Mouse (Mus musculus) gastrocnemius, postnatal 36 days (tissue): ENCODE measurements around the gene Phlpp1. TPM values are rescaled to one million over a fixed set of nuclear protein-coding genes. Genes with fewer than 3 reads are reported as not detected.

Experiments
- DNase-seq, 2 experiments: peaks; one replicate each; pipeline ENCODE4 v3.0.0; 2022
- intact Hi-C: fragments of 180-260 bp; cut with DNase I; formaldehyde crosslinking; loops from one replicate; pipeline ENCODE4 v1.15.1; 2025
- total RNA-seq, 2 experiments: library from RNA; stranded (reverse); gene quantifications; 2 replicates each; pipeline ENCODE4 v1.2.3; 2021

Phlpp1 gene
- total RNA-seq, 2 experiments from 2014 or later = 6.3 to 6.9 TPM

GRCm38 (mm10) chr1:106162581-106162980, 9.0 kb upstream of the Phlpp1 start:
- no peak for DNase-seq
- intact Hi-C loops = no loop called here

- DNase-seq = no peak
- intact Hi-C loops = no loop called here
Measured at GRCm38 (mm10) chr1:106163401-106163800, 8.2 kb upstream of the Phlpp1 start.

GRCm38 (mm10) chr1:106164111-106164510, 7.4 kb upstream of the Phlpp1 start:
- intact Hi-C loops = no loop called here

GRCm38 (mm10) chr1:106168001-106168400, 3.6 kb upstream of the Phlpp1 start:
- intact Hi-C loops = loop anchor here (5.0 kb wide), 1 partner anchor 224 kb away; no protein-coding TSS in a partner anchor
- no peak for DNase-seq

More at GRCm38 (mm10) chr1:106164111-106164510, 7.4 kb upstream of the Phlpp1 start:
- no peak for DNase-seq

- DNase-seq = no peak
- intact Hi-C loops = loop anchor here (5.0 kb wide), 1 partner anchor 224 kb away; no protein-coding TSS in a partner anchor
Measured at GRCm38 (mm10) chr1:106168801-106169200, 2.8 kb upstream of the Phlpp1 start.

GRCm38 (mm10) chr1:106169741-106170265, 1.7 kb upstream of the Phlpp1 start:
- intact Hi-C loops = loop anchor here (5.0 kb wide), 1 partner anchor 222 kb away; no protein-coding TSS in a partner anchor
- DNase-seq = no peak

GRCm38 (mm10) chr1:106172301-106172930, 864 bp downstream of the Phlpp1 start:
- intact Hi-C loops = no loop called here
- peak; percentile 23 to 51 for DNase-seq

GRCm38 (mm10) chr1:106172931-106173371, 1.4 kb downstream of the Phlpp1 start:
- intact Hi-C loops = no loop called here
- DNase-seq = peak in 1 of 2 experiments; percentile 30

GRCm38 (mm10) chr1:106173621-106174156, 2.1 kb downstream of the Phlpp1 start:
- DNase-seq = no peak
- intact Hi-C loops = no loop called here

- intact Hi-C loops = no loop called here
Measured at GRCm38 (mm10) chr1:106174598-106174997, 3.0 kb downstream of the Phlpp1 start.

GRCm38 (mm10) chr1:106175360-106175759, 3.8 kb downstream of the Phlpp1 start:
- intact Hi-C loops = no loop called here
- DNase-seq = no peak

More at GRCm38 (mm10) chr1:106174598-106174997, 3.0 kb downstream of the Phlpp1 start:
- DNase-seq = no peak

GRCm38 (mm10) chr1:106176791-106177190, 5.2 kb downstream of the Phlpp1 start:
- no peak for DNase-seq
- intact Hi-C loops = no loop called here

- DNase-seq = no peak
- intact Hi-C loops = no loop called here
Measured at GRCm38 (mm10) chr1:106177868-106178790, 6.6 kb downstream of the Phlpp1 start.

GRCm38 (mm10) chr1:106183701-106184100, 12.1 kb downstream of the Phlpp1 start:
- intact Hi-C loops = no loop called here
- no peak for DNase-seq

- no peak for DNase-seq
- intact Hi-C loops = no loop called here
Measured at GRCm38 (mm10) chr1:106184780-106185460, 13.4 kb downstream of the Phlpp1 start.

GRCm38 (mm10) chr1:106185461-106185924, 13.9 kb downstream of the Phlpp1 start:
- no peak for DNase-seq
- intact Hi-C loops = no loop called here

- intact Hi-C loops = no loop called here
Measured at GRCm38 (mm10) chr1:106186062-106186461, 14.5 kb downstream of the Phlpp1 start.

GRCm38 (mm10) chr1:106187480-106187879, 15.9 kb downstream of the Phlpp1 start:
- intact Hi-C loops = no loop called here
- no peak for DNase-seq

More at GRCm38 (mm10) chr1:106186062-106186461, 14.5 kb downstream of the Phlpp1 start:
- DNase-seq = no peak

- no peak for DNase-seq
- intact Hi-C loops = no loop called here
Measured at GRCm38 (mm10) chr1:106188756-106189155, 17.2 kb downstream of the Phlpp1 start.

GRCm38 (mm10) chr1:106189311-106189710, 17.8 kb downstream of the Phlpp1 start:
- intact Hi-C loops = no loop called here
- no peak for DNase-seq
